Mouse (Mus musculus) MEL (cell line): ENCODE measurements at regions not wholly inside any gene's neighbourhood (a gene's known extent, or its start where the extent isn't known, plus 50 kb on each side); places are given as distances from the start of the nearest gene placed in this dataset.

Source experiments
- DNase-seq: peaks from one replicate; pipeline ENCODE4 v3.0.0; 2011; ENCODE audit warnings: low read depth, low spot score
- H3K27ac ChIP-seq: 2 replicates; pipeline ENCODE4 v1.5.1; 2012; ENCODE audit warnings: low read depth, mild to moderate bottlenecking, control low read depth, low read length, moderate library complexity; ENCODE audit not compliant: control insufficient read depth
- H3K27me3 ChIP-seq, 2 experiments: fragments of 150-350 bp in 1 of 2; sonication (generic) in 1 of 2; 2 replicates each; pipeline ENCODE4 v1.6.1; 2012; ENCODE audit warnings: low read length in 2 of 2, mild to moderate bottlenecking in 2 of 2, improper control_type of control experiment in 1 of 2, moderate library complexity in 1 of 2; ENCODE audit not compliant: insufficient read depth in 2 of 2, control insufficient read depth in 1 of 2
- H3K36me3 ChIP-seq, 2 experiments: 2 replicates each; pipeline ENCODE4 v1.6.1; 2012 to 2014; ENCODE audit warnings: low read length in 2 of 2, improper control_type of control experiment in 1 of 2, inconsistent platforms in 1 of 2, mild to moderate bottlenecking in 1 of 2; ENCODE audit not compliant: insufficient read depth in 2 of 2, control insufficient read depth in 1 of 2
- H3K4me1 ChIP-seq, 2 experiments: fragments of 150-350 bp in 1 of 2; sonication (generic) in 1 of 2; 2 replicates each; pipeline ENCODE4 v1.6.1; 2012; ENCODE audit warnings: low read length in 2 of 2, improper control_type of control experiment in 1 of 2, mild to moderate bottlenecking in 1 of 2; ENCODE audit not compliant: insufficient read depth in 2 of 2, control insufficient read depth in 1 of 2
- H3K4me3 ChIP-seq, 2 experiments: fragments of 150-350 bp in 1 of 2; sonication (generic) in 1 of 2; 2 replicates each; pipeline ENCODE4 v1.5.1; 2012; ENCODE audit warnings: low read depth in 2 of 2, low read length in 2 of 2, mild to moderate bottlenecking in 2 of 2, moderate library complexity in 2 of 2, control low read depth in 1 of 2, improper control_type of control experiment in 1 of 2; ENCODE audit not compliant: control insufficient read depth in 1 of 2, insufficient read depth in 1 of 2
- H3K79me2 ChIP-seq: 2 replicates; pipeline ENCODE4 v1.6.1; 2012; ENCODE audit warnings: mild to moderate bottlenecking, low read length, moderate library complexity; ENCODE audit not compliant: control insufficient read depth, poor library complexity, insufficient read depth
- H3K9ac ChIP-seq: 2 replicates; pipeline ENCODE4 v1.6.1; 2012; ENCODE audit warnings: low read depth, mild to moderate bottlenecking, control low read depth, low read length, moderate library complexity; ENCODE audit not compliant: control insufficient read depth, poor library complexity, severe bottlenecking
- H3K9me3 ChIP-seq: fragments of 150-350 bp; sonication (generic); replicated peaks from 2 replicates; pipeline ENCODE4 v1.6.1; 2012; ENCODE audit warnings: mild to moderate bottlenecking, low read length, improper control_type of control experiment, moderate library complexity; ENCODE audit not compliant: insufficient read depth
- CHD2 ChIP-seq: IDR thresholded peaks from 2 replicates; pipeline ENCODE4 v1.6.1; 2011; ENCODE audit warnings: low read length, improper control_type of control experiment
- CTCF ChIP-seq, 3 experiments: IDR thresholded peaks in 2 of 3; conservative IDR thresholded peaks in 1 of 3; 2 replicates each; pipeline ENCODE4 v1.5.1; 2011 to 2012; ENCODE audit warnings: low read length in 3 of 3, low read depth in 2 of 3, mild to moderate bottlenecking in 2 of 3, improper control_type of control experiment in 1 of 3, inconsistent platforms in 1 of 3, mixed read lengths in 1 of 3, moderate library complexity in 1 of 3; ENCODE audit not compliant: control insufficient read depth in 1 of 3, insufficient read depth in 1 of 3, poor library complexity in 1 of 3, severe bottlenecking in 1 of 3
- ELF1 ChIP-seq: IDR thresholded peaks from 2 replicates; pipeline ENCODE4 v1.6.1; 2014; ENCODE audit warnings: low read depth, mild to moderate bottlenecking, inconsistent platforms, low read length, improper control_type of control experiment, moderate library complexity
- GATA1 ChIP-seq: IDR thresholded peaks from 2 replicates; pipeline ENCODE4 v1.6.1; 2011; ENCODE audit warnings: low read depth, low read length, improper control_type of control experiment
- KAT2A ChIP-seq: conservative IDR thresholded peaks from 2 replicates; pipeline ENCODE4 v1.6.1; 2012; ENCODE audit warnings: low read depth, low read length, improper control_type of control experiment, inconsistent platforms
- MAFK ChIP-seq: IDR thresholded peaks from 2 replicates; pipeline ENCODE4 v1.6.1; 2011; ENCODE audit warnings: low read depth, mild to moderate bottlenecking, low read length, improper control_type of control experiment, borderline replicate concordance
- MAZ ChIP-seq: IDR thresholded peaks from 2 replicates; pipeline ENCODE4 v1.6.1; 2012; ENCODE audit warnings: low read depth, mild to moderate bottlenecking, inconsistent platforms, low read length, improper control_type of control experiment
- MYB ChIP-seq: IDR thresholded peaks from 2 replicates; pipeline ENCODE4 v1.6.1; 2011; ENCODE audit warnings: mild to moderate bottlenecking, low read depth, low read length, improper control_type of control experiment
- NRF1 ChIP-seq: IDR thresholded peaks from 2 replicates; pipeline ENCODE4 v1.6.1; 2014; ENCODE audit warnings: low read depth, mild to moderate bottlenecking, inconsistent platforms, low read length, improper control_type of control experiment, moderate library complexity; ENCODE audit not compliant: poor library complexity, insufficient read depth, severe bottlenecking
- POLR2A ChIP-seq, 2 experiments: IDR thresholded peaks; 2 replicates each; pipeline ENCODE4 v1.6.1; 2011 to 2012; ENCODE audit warnings: low read length in 2 of 2, mild to moderate bottlenecking in 2 of 2, control low read depth in 1 of 2, improper control_type of control experiment in 1 of 2, low read depth in 1 of 2, moderate library complexity in 1 of 2; ENCODE audit not compliant: control insufficient read depth in 1 of 2, insufficient read depth in 1 of 2, poor library complexity in 1 of 2
- POLR2AphosphoS2 ChIP-seq: IDR thresholded peaks from 2 replicates; pipeline ENCODE4 v1.6.1; 2011; ENCODE audit warnings: low read length, improper control_type of control experiment
- POLR2AphosphoS5 ChIP-seq: IDR thresholded peaks from 2 replicates; pipeline ENCODE4 v1.6.1; 2012; ENCODE audit warnings: low read depth, borderline replicate concordance, mild to moderate bottlenecking, inconsistent platforms, low read length, moderate library complexity, mixed read lengths
- RAD21 ChIP-seq: IDR thresholded peaks from 2 replicates; pipeline ENCODE4 v1.6.1; 2011; ENCODE audit warnings: mild to moderate bottlenecking, low read depth, low read length, improper control_type of control experiment
- RCOR1 ChIP-seq: IDR thresholded peaks from 2 replicates; pipeline ENCODE4 v1.6.1; 2012; ENCODE audit warnings: low read depth, mild to moderate bottlenecking, inconsistent platforms, low read length, improper control_type of control experiment
- SMC3 ChIP-seq: IDR thresholded peaks from 2 replicates; pipeline ENCODE4 v1.6.1; 2011; ENCODE audit warnings: low read depth, low read length, improper control_type of control experiment
- TCF12 ChIP-seq: IDR thresholded peaks from 2 replicates; pipeline ENCODE4 v1.6.1; 2014; ENCODE audit warnings: low read depth, mild to moderate bottlenecking, inconsistent platforms, low read length, improper control_type of control experiment, moderate library complexity
- ZC3H11A ChIP-seq: IDR thresholded peaks from 2 replicates; pipeline ENCODE4 v1.6.1; 2012; ENCODE audit warnings: low read depth, mild to moderate bottlenecking, inconsistent platforms, low read length, improper control_type of control experiment
- ZKSCAN1 ChIP-seq: IDR thresholded peaks from 2 replicates; pipeline ENCODE4 v1.6.1; 2012; ENCODE audit warnings: low read depth, mild to moderate bottlenecking, inconsistent platforms, low read length, improper control_type of control experiment, moderate library complexity
- ZMIZ1 ChIP-seq: IDR thresholded peaks from 2 replicates; pipeline ENCODE4 v1.6.1; 2012; ENCODE audit warnings: low read depth, mild to moderate bottlenecking, inconsistent platforms, low read length, improper control_type of control experiment, moderate library complexity
- ZNF384 ChIP-seq: IDR thresholded peaks from 2 replicates; pipeline ENCODE4 v1.6.1; 2012; ENCODE audit warnings: low read depth, mild to moderate bottlenecking, inconsistent platforms, low read length, improper control_type of control experiment

DNA sequence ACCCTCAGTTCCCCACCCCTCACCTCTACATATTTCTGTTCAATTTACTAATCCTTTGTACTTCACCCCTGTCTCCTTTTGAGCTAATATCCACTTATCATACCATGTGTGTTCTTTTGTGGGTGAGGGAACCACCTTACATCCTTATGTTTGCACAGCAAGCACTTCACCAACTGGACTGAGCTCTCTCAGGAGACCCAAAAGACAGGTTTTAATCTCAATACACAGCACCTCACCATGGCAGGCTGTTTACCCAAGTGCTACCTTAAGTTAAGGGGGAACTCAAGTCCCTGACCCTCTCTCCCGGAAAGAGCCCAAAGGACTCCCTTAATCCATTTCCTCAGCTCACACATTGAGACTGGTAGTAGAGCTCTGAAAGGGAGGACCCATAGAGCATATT is 62.3 kb upstream of the Agr3 start:
- no peaks in the 10 kb centered on the region for H3K79me2 ChIP-seq
- H3K27ac ChIP-seq: no peak overlapping the region
- H3K36me3 ChIP-seq: no peaks in the 10 kb centered on the region
- H3K4me3 ChIP-seq: no peak overlapping the region
- DNase-seq: no peak
- TF ChIP-seq ZC3H11A: no peak
- H3K9me3 ChIP-seq: no peaks in the 10 kb centered on the region
- H3K9ac ChIP-seq: no peak overlapping the region
- H3K4me1 ChIP-seq: no peaks in the 10 kb centered on the region
- no peaks in the 10 kb centered on the region; a peak in 1 of 4 replicates for H3K27me3 ChIP-seq

DNA sequence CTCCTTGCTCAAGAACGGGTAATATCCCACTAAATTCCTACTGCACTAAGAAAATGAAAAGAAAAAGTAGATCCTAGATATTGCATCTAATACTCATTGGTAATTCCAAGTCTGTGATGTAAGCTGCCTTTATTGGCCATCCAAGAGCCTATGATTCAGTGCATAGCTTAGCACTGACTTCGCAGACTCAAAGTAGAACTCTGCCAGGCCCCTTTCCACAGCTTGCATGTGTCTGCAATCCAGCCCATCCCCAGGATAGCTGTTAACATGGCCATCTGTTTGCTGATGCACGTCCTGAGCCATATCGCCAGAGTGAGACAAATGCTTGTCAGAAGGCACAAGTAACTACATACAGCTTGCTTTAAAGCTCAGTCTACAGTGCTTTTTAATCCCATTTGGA is 72.3 kb upstream of the Agr3 start:
- no peak for TF ChIP-seq MYB
- TF ChIP-seq GATA1: no peak
- TF ChIP-seq NRF1: no peak
- TF ChIP-seq RAD21: no peak
- TF ChIP-seq ELF1: no peak
- no peak for TF ChIP-seq POLR2A (IDR thresholded peaks at IDR 0.05; ENCODE audit: control insufficient read depth in 1 of 2, insufficient read depth in 1 of 2, low read depth in 1 of 2, low read length in 2 of 2, poor library complexity in 1 of 2)
- no peak for TF ChIP-seq POLR2AphosphoS5
- TF ChIP-seq MAFK: no peak
- TF ChIP-seq MAZ: no peak
- no peak for TF ChIP-seq CTCF (IDR thresholded peaks at IDR 0.05 in 2 of 3, conservative IDR thresholded peaks at IDR 0.05 in 1 of 3; ENCODE audit: control insufficient read depth in 1 of 3, insufficient read depth in 1 of 3, low read depth in 2 of 3, low read length in 3 of 3, poor library complexity in 1 of 3, severe bottlenecking in 1 of 3)
- no peak for TF ChIP-seq ZMIZ1
- no peak for TF ChIP-seq CHD2
- TF ChIP-seq TCF12: no peak
- no peak for TF ChIP-seq KAT2A
- no peak for TF ChIP-seq SMC3
- no peak for TF ChIP-seq ZNF384
- TF ChIP-seq POLR2AphosphoS2: no peak
- TF ChIP-seq ZKSCAN1: no peak
- no peak for TF ChIP-seq RCOR1
- no peak for DNase-seq
- Histone ChIP-seq H3K36me3 (no peaks in the 10 kb centered on the region), H3K79me2 (no peaks in the 10 kb centered on the region), H3K27me3 (peaks cover 0 to 2% of the 10 kb centered on the region in 2 experiments; a peak in 1 of 4 replicates), H3K27ac (no peak overlapping the region), H3K4me1 (no peaks in the 10 kb centered on the region), H3K9ac (no peak overlapping the region), H3K9me3 (no peaks in the 10 kb centered on the region), H3K4me3 (no peak overlapping the region)
